Mouse (Mus musculus) adrenal gland, postnatal 10 days (tissue): ENCODE data around the gene Lix1l. TPM values are rescaled to one million over a fixed set of nuclear protein-coding genes. Genes with fewer than 3 reads are reported as not detected.

ENCODE experiments used
- DNase-seq: peaks from one replicate; pipeline ENCODE4 v3.0.0; 2021; ENCODE audit warnings: mixed read lengths
- total RNA-seq, 2 experiments: library from RNA; stranded (reverse); gene quantifications; 2 replicates each; pipeline ENCODE4 v1.2.3; 2021

Lix1l gene
- total RNA-seq, 2 experiments from 2014 or later: 33.3 to 42.6 TPM

DNA sequence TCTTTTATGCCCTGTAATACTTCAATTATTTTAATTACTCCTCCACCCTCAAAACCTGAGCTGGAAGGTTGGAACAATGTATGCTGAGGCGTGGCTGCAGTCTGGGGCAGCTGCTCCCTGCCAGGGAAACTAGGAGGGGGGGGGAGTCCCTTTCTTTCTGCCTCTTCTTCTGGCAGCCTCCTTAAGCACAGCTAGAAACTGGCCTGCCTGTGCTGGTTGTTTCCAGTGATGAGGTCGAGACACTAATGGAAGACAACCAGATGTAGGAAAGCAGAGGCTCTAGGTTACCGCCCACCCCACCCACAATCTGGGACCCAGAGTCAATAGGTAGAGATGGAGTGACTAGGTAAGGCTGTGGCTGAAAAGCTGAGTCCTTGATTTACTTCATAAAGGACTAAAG, 74.7 kb downstream of the Lix1l start:
- no peak for DNase-seq

Other genes with a start within 250 kb of the Lix1l start
- not detected for gene BC107364, start 148.8 kb upstream of the Lix1l start, total RNA-seq
- 10 to 100 TPM; 14.0 to 29.6 TPM for gene Hfe2, start 76.0 kb upstream of the Lix1l start, total RNA-seq
- gene Txnip, start 43.2 kb upstream of the Lix1l start, total RNA-seq: 100 to 1,000 TPM; 601 to 945 TPM
- under 1 TPM in 1 of 2 experiments, not detected in 1; 0.61 TPM for gene Gm16253, start 24.2 kb upstream of the Lix1l start, total RNA-seq
- gene Polr3gl, start 7.0 kb upstream of the Lix1l start, total RNA-seq: 10 to 100 TPM; 29.3 to 34.3 TPM
- gene Ankrd34a, start 4.5 kb upstream of the Lix1l start, total RNA-seq: under 1 TPM; 0.54 to 0.55 TPM
- 10 to 100 TPM; 68.8 to 72.9 TPM for gene Rbm8a, start 28.8 kb downstream of the Lix1l start, total RNA-seq
- 10 to 100 TPM; 46.7 to 48.4 TPM for gene Pex11b, start 34.2 kb downstream of the Lix1l start, total RNA-seq
- under 1 TPM; 0.24 to 0.33 TPM for gene Gm42957, start 34.3 kb downstream of the Lix1l start, total RNA-seq
- 1 to 10 TPM; 1.8 to 2.0 TPM for gene Itga10, start 44.4 kb downstream of the Lix1l start, total RNA-seq
- 1 to 10 TPM; 1.5 to 1.9 TPM for gene Ankrd35, start 69.0 kb downstream of the Lix1l start, total RNA-seq
- 10 to 100 TPM; 22.0 to 32.0 TPM for gene Pias3, start 95.2 kb downstream of the Lix1l start, total RNA-seq
- gene Nudt17, start 107.4 kb downstream of the Lix1l start, total RNA-seq: 1 to 10 TPM; 3.1 to 5.3 TPM
- gene Polr3c, start 126.5 kb downstream of the Lix1l start, total RNA-seq: 10 to 100 TPM; 28.0 to 32.7 TPM
- 10 to 100 TPM; 34.1 to 35.7 TPM for gene Rnf115, start 126.5 kb downstream of the Lix1l start, total RNA-seq
- 1 to 10 TPM; 4.9 to 9.1 TPM for gene Pdzk1, start 228.1 kb downstream of the Lix1l start, total RNA-seq
- gene Cd160, start 228.2 kb downstream of the Lix1l start, total RNA-seq: under 1 TPM; 0.27 to 0.39 TPM